Mouse (Mus musculus): ENCODE results near the gene Gata1. TPM values are rescaled to one million over a fixed set of nuclear protein-coding genes. Genes with fewer than 3 reads are reported as not detected.

The Gata1 gene
- total RNA-seq (2023), result not detected

GRCm38 (mm10) chrX:7977892-7978291 is at the start of gene Gata1:
Gata1 (minus strand) TSS chrX:7978071.

GRCm38 (mm10) chrX:8018286-8018685 is 40.4 kb upstream of the Gata1 start, which contains the start of gene Glod5:
Glod5 (minus strand) TSS chrX:8018492.

GRCm38 (mm10) chrX:7947108-7947899 is 30.6 kb downstream of the Gata1 start, which contains the start of gene Hdac6:
Hdac6 (minus strand) TSS chrX:7947889.

GRCm38 (mm10) chrX:7928270-7928790 is 49.5 kb downstream of the Gata1 start, which contains the start of gene Eras:
Eras (minus strand) TSS chrX:7928607.

GRCm38 (mm10) chrX:7919601-7920383 is 58.1 kb downstream of the Gata1 start, which contains the start of gene Pcsk1n:
Pcsk1n (plus strand) TSS chrX:7919822.

Other genes with a start within 250 kb of the Gata1 start
- 10 to 100 TPM; 13.6 to 14.4 TPM for gene Praf2, start 249.6 kb downstream of the Gata1 start, total RNA-seq (2023)
- gene Ccdc120, start 227.2 kb downstream of the Gata1 start, total RNA-seq (2023), result not detected
- 10 to 100 TPM; 27.3 to 33.5 TPM for gene Tfe3, start 215.5 kb downstream of the Gata1 start, total RNA-seq (2023)
- 100 to 1,000 TPM; 274 to 300 TPM for gene Gripap1, start 188.3 kb downstream of the Gata1 start, total RNA-seq (2023)
- 1 to 10 TPM in 1 of 2 experiments, under 1 TPM in 1; 0.59 to 2.3 TPM for gene Kcnd1, start 155.8 kb downstream of the Gata1 start, total RNA-seq (2023)
- gene Otud5, start 136.7 kb downstream of the Gata1 start, total RNA-seq (2023), result 100 to 1,000 TPM; 180 to 210 TPM
- 10 to 100 TPM; 35.7 to 59.2 TPM for gene Pim2, start 99.8 kb downstream of the Gata1 start, total RNA-seq (2023)
- 10 to 100 TPM; 30.9 to 34.8 TPM for gene Slc35a2, start 94.0 kb downstream of the Gata1 start, total RNA-seq (2023)
- 100 to 1,000 TPM; 121 to 128 TPM for gene Pqbp1, start 78.8 kb downstream of the Gata1 start, total RNA-seq (2023)
- 10 to 100 TPM; 59.7 to 62.1 TPM for gene Timm17b, start 78.7 kb downstream of the Gata1 start, total RNA-seq (2023)
- gene Gm10491, start 70.2 kb downstream of the Gata1 start, total RNA-seq (2023), result not detected
- gene Gm10490, start 68.5 kb downstream of the Gata1 start, total RNA-seq (2023), result not detected
- gene Pcsk1n, start 58.2 kb downstream of the Gata1 start, total RNA-seq (2023), result not detected
- gene Eras, start 49.5 kb downstream of the Gata1 start, total RNA-seq (2023), result not detected
- 10 to 100 TPM; 21.5 to 23.6 TPM for gene Hdac6, start 30.2 kb downstream of the Gata1 start, total RNA-seq (2023)
- not detected for gene Glod5, start 40.4 kb upstream of the Gata1 start, total RNA-seq (2023)
- gene Suv39h1, start 96.7 kb upstream of the Gata1 start, total RNA-seq (2023), result 10 to 100 TPM; 29.7 to 33.9 TPM
- 100 to 1,000 TPM; 133 to 139 TPM for gene Was, start 112.4 kb upstream of the Gata1 start, total RNA-seq (2023)
- gene Wdr13, start 154.8 kb upstream of the Gata1 start, total RNA-seq (2023), result 10 to 100 TPM; 33.3 to 45.5 TPM
- gene Rbm3, start 167.8 kb upstream of the Gata1 start, total RNA-seq (2023), result 100 to 1,000 TPM; 511 to 604 TPM
- gene Tbc1d25, start 198.1 kb upstream of the Gata1 start, total RNA-seq (2023), result 10 to 100 TPM; 20.6 to 27.3 TPM
- 10 to 100 TPM; 33.2 to 42.0 TPM for gene Ebp, start 215.4 kb upstream of the Gata1 start, total RNA-seq (2023)
- not detected for gene Porcn, start 228.5 kb upstream of the Gata1 start, total RNA-seq (2023)

All from B cell, adult 67 days (primary cell).